Mouse (Mus musculus) left cerebral cortex, postnatal 14 days (tissue): Measurements from ENCODE around the gene Gm11011. TPM values are rescaled to one million over a fixed set of nuclear protein-coding genes. Genes with fewer than 3 reads are reported as not detected.

Experiments
- DNase-seq, 2 experiments: peaks; one replicate each; pipeline ENCODE4 v3.0.0; 2021 to 2022; ENCODE audit warnings: low spot score in 2 of 2, mixed read lengths in 1 of 2
- intact Hi-C: fragments of 180-260 bp; cut with DNase I; formaldehyde crosslinking; loops from one replicate; pipeline ENCODE4 v1.15.1; 2025
- total RNA-seq, 2 experiments: library from RNA; stranded (reverse); gene quantifications; 2 replicates each; pipeline ENCODE4 v1.2.3; 2021

The Gm11011 gene
- total RNA-seq, 2 experiments from 2014 or later: not detected

GRCm38 (mm10) chr2:169597357-169597756 is 9.8 kb upstream of the Gm11011 start:
- DNase-seq: no peak
- intact Hi-C loops: no loop called here

GRCm38 (mm10) chr2:169593742-169594141 is 6.2 kb upstream of the Gm11011 start:
- intact Hi-C loops: no loop called here
- no peak for DNase-seq

- intact Hi-C loops: no loop called here
Observed at GRCm38 (mm10) chr2:169590412-169590811, 2.9 kb upstream of the Gm11011 start.

GRCm38 (mm10) chr2:169589697-169590096 is 2.2 kb upstream of the Gm11011 start:
- intact Hi-C loops: no loop called here
- no peak for DNase-seq

More at GRCm38 (mm10) chr2:169590412-169590811, 2.9 kb upstream of the Gm11011 start:
- DNase-seq: no peak

- no peak for DNase-seq
Observed at GRCm38 (mm10) chr2:169586688-169587087, 857 bp downstream of the Gm11011 start.

GRCm38 (mm10) chr2:169585631-169586285 is 1.8 kb downstream of the Gm11011 start:
- DNase-seq: no peak
- intact Hi-C loops: no loop called here

More at GRCm38 (mm10) chr2:169586688-169587087, 857 bp downstream of the Gm11011 start:
- intact Hi-C loops: no loop called here

- intact Hi-C loops: no loop called here
- DNase-seq: no peak
Observed at GRCm38 (mm10) chr2:169584745-169585456, 2.6 kb downstream of the Gm11011 start.

- intact Hi-C loops: no loop called here
- DNase-seq: no peak
Observed at GRCm38 (mm10) chr2:169583476-169583875, 4.1 kb downstream of the Gm11011 start.

GRCm38 (mm10) chr2:169577508-169578196 is 9.9 kb downstream of the Gm11011 start:
- DNase-seq: no peak
- intact Hi-C loops: no loop called here

GRCm38 (mm10) chr2:169570063-169570462 is 17.5 kb downstream of the Gm11011 start:
- no peak for DNase-seq
- intact Hi-C loops: no loop called here

- intact Hi-C loops: no loop called here
- no peak for DNase-seq
Observed at GRCm38 (mm10) chr2:169566159-169566558, 21.4 kb downstream of the Gm11011 start.

GRCm38 (mm10) chr2:169565751-169566150 is 21.8 kb downstream of the Gm11011 start:
- no peak for DNase-seq
- intact Hi-C loops: no loop called here

GRCm38 (mm10) chr2:169545674-169546073 is 41.9 kb downstream of the Gm11011 start:
- no peak for DNase-seq
- intact Hi-C loops: no loop called here

GRCm38 (mm10) chr2:169538906-169539305 is 48.6 kb downstream of the Gm11011 start:
- DNase-seq: no peak
- intact Hi-C loops: no loop called here

Other genes with a start within 250 kb of the Gm11011 start
- 10 to 100 TPM; 20.7 to 49.7 TPM for gene Tshz2, start 45.3 kb upstream of the Gm11011 start, total RNA-seq